Mouse (Mus musculus) heart, embryonic 15.5 days (tissue): Measurements from ENCODE around the gene Zfp507. TPM values are rescaled to one million over a fixed set of nuclear protein-coding genes. Genes with fewer than 3 reads are reported as not detected.

Source experiments
- ATAC-seq: fragments of 200-750 bp; cut with Nextera tagmentation; replicated peaks from 2 replicates; pipeline ENCODE4 v1.8.0; 2017; ENCODE audit warnings: low read depth, moderate TSS enrichment; ENCODE audit not compliant: insufficient number of reproducible peaks, insufficient read depth, low FRiP score
- H3K27ac ChIP-seq: fragments of 300-500 bp; sonication (generic); 2 replicates; pipeline ENCODE4 v1.5.1; 2015; ENCODE audit warnings: mild to moderate bottlenecking, inconsistent platforms
- H3K27me3 ChIP-seq: fragments of 300-500 bp; sonication (generic); 2 replicates; pipeline ENCODE4 v1.6.1; 2015; ENCODE audit warnings: inconsistent platforms
- H3K36me3 ChIP-seq: fragments of 300-500 bp; sonication (generic); 2 replicates; pipeline ENCODE4 v1.6.1; 2015; ENCODE audit warnings: mild to moderate bottlenecking, inconsistent platforms
- H3K4me1 ChIP-seq: fragments of 300-500 bp; sonication (generic); replicated peaks from 2 replicates; pipeline ENCODE4 v1.6.1; 2015; ENCODE audit warnings: inconsistent platforms
- H3K4me2 ChIP-seq: fragments of 300-500 bp; sonication (generic); 2 replicates; pipeline ENCODE4 v1.6.1; 2015; ENCODE audit warnings: inconsistent platforms, mild to moderate bottlenecking, moderate library complexity
- H3K4me3 ChIP-seq: fragments of 300-500 bp; sonication (generic); 2 replicates; pipeline ENCODE4 v1.5.1; 2015; ENCODE audit warnings: mild to moderate bottlenecking, inconsistent platforms
- H3K9ac ChIP-seq: fragments of 300-500 bp; sonication (generic); 2 replicates; pipeline ENCODE4 v1.6.1; 2015; ENCODE audit warnings: mild to moderate bottlenecking, inconsistent platforms
- H3K9me3 ChIP-seq: fragments of 300-500 bp; sonication (generic); replicated peaks from 2 replicates; pipeline ENCODE4 v1.6.1; 2016; ENCODE audit warnings: inconsistent platforms
- WGBS: fragments of 180-500 bp; shearing (Covaris S2); methylation state at CpG from one replicate; pipeline ENCODE4 v1.1.7; 2015; ENCODE audit warnings: mixed read lengths; 5-methylcytosine and 5-hydroxymethylcytosine counted together
- polyA plus RNA-seq: library from polyadenylated mRNA; unstranded; fragments of >200 nt; fragmentation: Nextera tagmentation; extraction: Ambion mirVana; gene quantifications from 2 replicates; pipeline ENCODE4 v1.2.1, GENCODE M21; 2015

Zfp507 gene
- polyA plus RNA-seq, 1 experiment from 2014 or later: 11.1 TPM

GRCm38 (mm10) chr7:35753319-35754032 is 49.3 kb downstream of the Zfp507 start:
- 5% methylated on average over 15 of the region's 15 CpGs for WGBS
- Histone ChIP-seq H3K9me3 (no peaks in the 10 kb centered on the region), H3K27me3 (0 out of 2 replicates have a peak, but pooled peaks cover 5% of the 10 kb centered on the region), H3K9ac (peak overlapping the region; percentile 74), H3K4me2 (peak overlapping the region; percentile 100), H3K36me3 (peaks cover 3% of the 10 kb centered on the region; the same call in 1 of the 2 replicates), H3K27ac (no peak overlapping the region), H3K4me1 (peaks cover 13% of the 10 kb centered on the region), H3K4me3 (peak overlapping the region; percentile 87)
- no peak for ATAC-seq

- no peak overlapping the region for H3K4me2 ChIP-seq
- H3K9me3 ChIP-seq: no peaks in the 10 kb centered on the region
- no peak for ATAC-seq
- H3K27me3 ChIP-seq: no peaks in the 10 kb centered on the region
- peaks cover 12% of the 10 kb centered on the region; the same call in 1 of the 2 replicates for H3K36me3 ChIP-seq
- H3K4me3 ChIP-seq: no peak overlapping the region
- 90% methylated on average over 9 of the region's 9 CpGs for WGBS
- H3K9ac ChIP-seq: no peak overlapping the region
- no peak overlapping the region for H3K27ac ChIP-seq
- peaks cover 13% of the 10 kb centered on the region for H3K4me1 ChIP-seq
Measured at GRCm38 (mm10) chr7:35750873-35751272, 51.9 kb downstream of the Zfp507 start.

DNA sequence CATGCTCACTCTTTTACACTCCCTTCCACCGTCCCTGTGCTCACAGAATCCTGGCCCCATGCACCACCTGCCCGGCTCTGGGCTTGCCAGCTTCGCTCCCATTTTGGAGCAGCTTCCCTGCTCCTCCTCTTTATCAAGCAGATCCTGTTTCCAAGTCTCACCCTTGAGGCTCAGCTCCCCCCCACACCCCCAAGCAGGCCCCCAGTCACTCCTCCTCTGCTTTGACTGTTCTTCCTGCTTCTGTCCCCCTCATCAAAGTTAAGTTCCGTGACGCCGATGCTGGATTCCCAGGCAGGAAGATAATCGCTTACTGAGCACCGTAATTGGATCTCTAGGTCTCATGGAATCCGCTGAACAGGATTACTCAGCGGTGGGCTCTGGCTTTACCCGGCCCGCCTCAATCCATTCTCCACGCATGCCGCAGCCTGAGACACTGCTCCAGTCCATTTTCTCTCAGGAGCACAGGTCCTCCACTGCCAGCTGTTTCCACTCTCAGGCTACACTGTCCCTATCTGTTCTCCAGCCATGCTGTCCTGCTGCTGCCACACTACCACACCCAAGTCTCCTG is 55.3 kb downstream of the Zfp507 start:
- Histone ChIP-seq H3K4me2 (no peak overlapping the region), H3K27ac (no peak overlapping the region), H3K4me1 (no peaks in the 10 kb centered on the region), H3K9me3 (no peaks in the 10 kb centered on the region), H3K27me3 (no peaks in the 10 kb centered on the region), H3K36me3 (peaks cover 12% of the 10 kb centered on the region; the same call in 1 of the 2 replicates), H3K4me3 (no peak overlapping the region), H3K9ac (no peak overlapping the region)
- WGBS: 84% methylated on average over 14 of the region's 14 CpGs
- ATAC-seq: no peak

DNA sequence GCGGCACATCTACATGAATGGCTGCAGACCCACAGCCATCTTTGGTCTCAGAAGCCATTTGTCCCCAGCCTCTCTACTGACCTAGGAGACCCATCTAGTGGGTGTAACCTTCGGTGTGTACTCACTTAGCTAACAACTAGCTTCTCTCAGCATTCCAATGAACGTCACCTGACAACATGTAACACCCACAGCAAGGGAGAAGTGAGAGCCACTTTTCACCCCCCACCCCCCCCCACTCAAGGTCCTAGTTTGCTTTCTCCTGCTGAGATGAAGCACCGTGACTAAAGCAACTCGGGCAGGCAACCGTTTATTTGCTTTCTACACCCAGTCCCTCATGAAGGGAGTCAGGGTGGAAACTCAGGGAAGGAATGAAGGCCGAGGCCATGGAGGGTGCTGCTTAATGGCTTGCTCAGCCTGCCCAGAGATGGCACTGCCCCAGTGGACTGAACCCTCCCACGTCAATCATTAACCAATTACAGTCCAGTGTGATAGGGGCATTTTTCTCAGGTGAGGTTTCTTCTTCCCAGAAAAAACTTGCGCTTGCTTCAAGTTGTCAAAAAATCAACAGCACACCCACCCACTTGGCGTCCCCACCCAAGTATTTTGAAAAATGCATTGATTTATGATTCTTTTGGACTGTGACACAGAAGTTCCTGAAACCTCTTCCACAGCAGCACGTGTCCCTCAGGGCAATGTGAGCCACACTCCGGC is 56.0 kb downstream of the Zfp507 start:
- no peak for ATAC-seq
- Histone ChIP-seq H3K27me3 (no peaks in the 10 kb centered on the region), H3K4me2 (no peak overlapping the region), H3K9ac (no peak overlapping the region), H3K9me3 (no peaks in the 10 kb centered on the region), H3K27ac (no peak overlapping the region), H3K4me1 (no peaks in the 10 kb centered on the region), H3K36me3 (peaks cover 12% of the 10 kb centered on the region; the same call in 1 of the 2 replicates), H3K4me3 (no peak overlapping the region)
- 86% methylated on average over 12 of the region's 12 CpGs for WGBS

DNA sequence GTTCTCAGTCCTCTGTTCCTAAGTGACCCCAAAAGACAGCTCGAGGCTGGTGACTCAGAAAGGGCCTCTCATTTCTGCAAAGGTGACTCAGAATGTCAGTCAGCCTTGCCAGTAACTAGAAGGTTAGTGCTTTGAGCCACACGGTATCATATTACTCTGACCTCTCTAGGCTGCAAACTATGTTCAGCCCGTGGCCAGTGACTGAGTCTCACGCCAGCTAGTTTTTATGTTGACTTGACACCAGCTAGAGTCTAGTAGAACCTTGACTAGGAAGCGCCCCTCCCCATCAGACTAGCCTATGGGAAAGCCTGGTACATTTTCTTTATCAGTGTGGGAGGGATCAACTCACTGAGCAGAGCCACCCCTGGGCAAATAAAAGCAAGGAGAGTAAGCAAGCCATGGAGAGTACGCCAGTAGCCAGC is 57.5 kb downstream of the Zfp507 start:
- Histone ChIP-seq H3K9me3 (no peaks in the 10 kb centered on the region), H3K27me3 (no peaks in the 10 kb centered on the region), H3K36me3 (peaks cover 12% of the 10 kb centered on the region; the same call in 1 of the 2 replicates), H3K4me3 (no peak overlapping the region), H3K27ac (no peak overlapping the region), H3K4me2 (no peak overlapping the region), H3K4me1 (no peaks in the 10 kb centered on the region), H3K9ac (no peak overlapping the region)
- ATAC-seq: no peak
- 68% methylated on average over 6 of the region's 6 CpGs for WGBS

- Histone ChIP-seq H3K36me3 (peaks cover 12% of the 10 kb centered on the region; the same call in 1 of the 2 replicates), H3K4me1 (no peaks in the 10 kb centered on the region), H3K4me3 (no peak overlapping the region), H3K27ac (no peak overlapping the region), H3K4me2 (no peak overlapping the region), H3K27me3 (no peaks in the 10 kb centered on the region), H3K9me3 (no peaks in the 10 kb centered on the region), H3K9ac (no peak overlapping the region)
- no peak for ATAC-seq
- 80% methylated on average over 9 of the region's 9 CpGs for WGBS
Measured at GRCm38 (mm10) chr7:35744771-35745170, 58.0 kb downstream of the Zfp507 start.

GRCm38 (mm10) chr7:35742310-35742709 is 60.5 kb downstream of the Zfp507 start:
- no peaks in the 10 kb centered on the region for H3K4me1 ChIP-seq
- no peaks in the 10 kb centered on the region for H3K9me3 ChIP-seq
- no peak overlapping the region for H3K9ac ChIP-seq
- no peak for ATAC-seq
- no peak overlapping the region for H3K4me3 ChIP-seq
- H3K4me2 ChIP-seq: no peak overlapping the region
- no peak overlapping the region for H3K27ac ChIP-seq
- 0 out of 2 replicates have a peak, but pooled peaks cover 7% of the 10 kb centered on the region for H3K36me3 ChIP-seq
- no peaks in the 10 kb centered on the region for H3K27me3 ChIP-seq
- 63% methylated on average over 5 of the region's 5 CpGs for WGBS

DNA sequence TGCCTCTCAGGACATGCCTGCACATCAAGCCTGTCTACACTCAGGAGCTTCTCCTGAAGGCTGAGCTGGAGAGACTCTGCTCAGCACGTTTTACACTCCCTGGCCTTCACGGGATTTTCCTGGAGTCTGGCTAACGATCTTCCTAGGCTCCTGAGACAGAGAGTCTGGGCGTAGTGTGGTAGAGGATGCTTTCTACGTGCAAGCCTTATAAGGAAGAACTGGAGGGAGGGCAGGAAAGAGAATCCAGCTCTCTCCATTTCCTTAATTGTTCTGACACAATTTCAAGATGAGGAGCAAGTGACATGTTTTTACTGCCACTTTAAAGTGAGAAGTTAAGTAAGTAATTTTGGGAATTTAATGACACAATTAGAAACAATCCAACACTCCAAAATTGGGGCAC is 60.9 kb downstream of the Zfp507 start:
- Histone ChIP-seq H3K4me3 (no peak overlapping the region), H3K27ac (no peak overlapping the region), H3K9ac (no peak overlapping the region), H3K4me2 (no peak overlapping the region), H3K9me3 (no peaks in the 10 kb centered on the region), H3K4me1 (no peaks in the 10 kb centered on the region), H3K27me3 (no peaks in the 10 kb centered on the region), H3K36me3 (0 out of 2 replicates have a peak, but pooled peaks cover 7% of the 10 kb centered on the region)
- WGBS: 46% methylated on average over 5 of the region's 5 CpGs
- no peak for ATAC-seq

- no peaks in the 10 kb centered on the region for H3K4me1 ChIP-seq
- no peak overlapping the region for H3K4me2 ChIP-seq
- no peak overlapping the region for H3K4me3 ChIP-seq
- 0 out of 2 replicates have a peak, but pooled peaks cover 7% of the 10 kb centered on the region for H3K36me3 ChIP-seq
- H3K27ac ChIP-seq: no peak overlapping the region
- H3K9me3 ChIP-seq: no peaks in the 10 kb centered on the region
- no peak overlapping the region for H3K9ac ChIP-seq
- no peak for ATAC-seq
- WGBS: 65% methylated on average over 5 of the region's 5 CpGs
- no peaks in the 10 kb centered on the region for H3K27me3 ChIP-seq
Measured at GRCm38 (mm10) chr7:35740489-35741230, 62.1 kb downstream of the Zfp507 start.

GRCm38 (mm10) chr7:35738871-35739270 is 63.9 kb downstream of the Zfp507 start:
- no peak overlapping the region for H3K4me3 ChIP-seq
- H3K4me1 ChIP-seq: no peaks in the 10 kb centered on the region
- H3K4me2 ChIP-seq: no peak overlapping the region
- no peaks in the 10 kb centered on the region for H3K9me3 ChIP-seq
- H3K27me3 ChIP-seq: no peaks in the 10 kb centered on the region
- no peak overlapping the region for H3K9ac ChIP-seq
- no peak for ATAC-seq
- 0 out of 2 replicates have a peak, but pooled peaks cover 7% of the 10 kb centered on the region for H3K36me3 ChIP-seq
- no peak overlapping the region for H3K27ac ChIP-seq
